Mouse (Mus musculus): ENCODE data around the gene Hist1h2bg. TPM values are rescaled to one million over a fixed set of nuclear protein-coding genes. Genes with fewer than 3 reads are reported as not detected.
A peak's percentile ranks its signal among the peaks of the same experiment; 100 is the strongest.

The Hist1h2bg gene
- polyA plus RNA-seq, 1 experiment from 2014 or later: 3.7 TPM

DNA sequence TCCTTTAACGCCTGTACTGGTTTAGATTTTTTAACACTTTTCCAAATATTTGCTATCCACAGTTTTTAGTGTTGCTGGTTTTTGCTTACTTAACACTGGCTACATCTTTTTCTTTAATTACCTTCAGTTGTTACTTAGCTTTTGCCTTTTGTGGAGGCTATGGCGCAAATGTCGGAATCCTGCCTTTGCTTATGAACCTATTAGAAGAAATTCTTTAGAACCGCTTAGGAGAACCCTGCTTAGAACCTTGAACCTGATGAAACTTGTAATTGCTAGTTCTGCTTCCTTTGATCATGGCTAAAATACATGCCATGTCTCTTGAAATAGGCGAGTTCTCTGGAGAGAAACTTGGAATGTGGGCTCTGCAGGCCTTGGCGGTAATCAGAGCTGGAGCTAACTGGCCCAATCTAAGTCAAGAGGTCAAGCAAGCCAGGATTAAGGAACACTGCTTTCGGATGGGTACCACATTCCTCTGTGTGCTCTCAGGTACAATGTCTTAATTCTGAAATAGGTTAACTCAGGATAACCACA is 5.2 kb downstream of the Hist1h2bg start:
- Histone ChIP-seq H3K4me2 (ENCODE audit: low read length) (peak overlapping the region; percentile 70), H3K9me3 (ENCODE audit: control insufficient read depth, low read length) (no peaks in the 10 kb centered on the region), H3K9ac (ENCODE audit: low read length) (peak overlapping the region; percentile 79), H3K27me3 (ENCODE audit: control insufficient read depth, insufficient read depth, low read length) (no peaks in the 10 kb centered on the region), H3K36me3 (ENCODE audit: control insufficient read depth, insufficient read depth, low read length) (no peaks in the 10 kb centered on the region), H3K4me1 (ENCODE audit: control insufficient read depth in 2 of 2, insufficient read depth in 2 of 2, low read length in 2 of 2) (peaks cover 3 to 18% of the 10 kb centered on the region in 2 experiments; a peak in 3 of 4 replicates), H3K27ac (replicated peaks in 1 of 2; ENCODE audit: control insufficient read depth in 1 of 2, insufficient read depth in 1 of 2, low read depth in 2 of 2, low read length in 2 of 2) (peak overlapping the region; percentile 61 to 67), H3K4me3 (ENCODE audit: control insufficient read depth in 1 of 2, insufficient read depth in 1 of 2, low read depth in 1 of 2, low read length in 2 of 2) (peak overlapping the region; percentile 18 to 44)
- ATAC-seq (ENCODE audit: insufficient number of reproducible peaks, insufficient read depth, low FRiP score, low read depth): no peak
- WGBS: 26% methylated on average over 7 of the region's 7 CpGs

GRCm38 (mm10) chr13:23576906-23577639 is 5.9 kb downstream of the Hist1h2bg start:
- Histone ChIP-seq H3K4me1 (ENCODE audit: control insufficient read depth in 2 of 2, insufficient read depth in 2 of 2, low read length in 2 of 2) (peaks cover 3 to 21% of the 10 kb centered on the region in 2 experiments), H3K4me2 (ENCODE audit: low read length) (peak overlapping the region; percentile 70), H3K4me3 (ENCODE audit: control insufficient read depth in 1 of 2, insufficient read depth in 1 of 2, low read depth in 1 of 2, low read length in 2 of 2) (peak overlapping the region in 1 of 2 experiments; percentile 44; a peak in 2 of 4 replicates), H3K27me3 (ENCODE audit: control insufficient read depth, insufficient read depth, low read length) (no peaks in the 10 kb centered on the region), H3K9me3 (ENCODE audit: control insufficient read depth, low read length) (no peaks in the 10 kb centered on the region), H3K27ac (replicated peaks in 1 of 2; ENCODE audit: control insufficient read depth in 1 of 2, insufficient read depth in 1 of 2, low read depth in 2 of 2, low read length in 2 of 2) (peak overlapping the region; percentile 61 to 67; a peak in 3 of 4 replicates), H3K9ac (ENCODE audit: low read length) (peak overlapping the region; percentile 79), H3K36me3 (ENCODE audit: control insufficient read depth, insufficient read depth, low read length) (no peaks in the 10 kb centered on the region)
- 64% methylated on average over 6 of the region's 6 CpGs for WGBS
- no peak for ATAC-seq (ENCODE audit: insufficient number of reproducible peaks, insufficient read depth, low FRiP score, low read depth)

DNA sequence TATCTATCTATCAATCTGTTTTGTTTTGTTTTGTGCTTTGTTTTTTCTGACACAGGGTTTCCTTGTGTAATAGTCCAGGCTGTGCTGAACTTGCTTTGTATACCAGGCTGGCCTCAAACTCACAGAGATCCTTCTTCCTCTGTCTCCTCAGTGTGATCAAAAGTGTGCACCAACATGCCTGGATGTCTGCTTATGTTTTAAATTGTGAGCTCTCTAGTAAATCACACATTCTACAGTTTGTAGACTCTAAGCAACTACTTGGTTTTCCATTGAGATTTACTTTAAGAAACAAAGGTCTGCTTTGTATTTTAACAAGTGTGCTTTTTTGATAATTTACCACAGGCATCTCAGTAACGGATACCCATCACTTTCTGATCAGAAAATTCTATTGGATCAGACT is 6.6 kb downstream of the Hist1h2bg start:
- 86% methylated on average over 1 of the region's 1 CpGs for WGBS
- peaks cover 3 to 24% of the 10 kb centered on the region in 2 experiments for H3K4me1 ChIP-seq (ENCODE audit: control insufficient read depth in 2 of 2, insufficient read depth in 2 of 2, low read length in 2 of 2)
- H3K9ac ChIP-seq (ENCODE audit: low read length): no peak overlapping the region
- H3K27me3 ChIP-seq (ENCODE audit: control insufficient read depth, insufficient read depth, low read length): no peaks in the 10 kb centered on the region
- no peaks in the 10 kb centered on the region for H3K36me3 ChIP-seq (ENCODE audit: control insufficient read depth, insufficient read depth, low read length)
- no peaks in the 10 kb centered on the region for H3K9me3 ChIP-seq (ENCODE audit: control insufficient read depth, low read length)
- H3K27ac ChIP-seq (replicated peaks in 1 of 2; ENCODE audit: control insufficient read depth in 1 of 2, insufficient read depth in 1 of 2, low read depth in 2 of 2, low read length in 2 of 2): no peak overlapping the region
- no peak for ATAC-seq (ENCODE audit: insufficient number of reproducible peaks, insufficient read depth, low FRiP score, low read depth)
- H3K4me2 ChIP-seq (ENCODE audit: low read length): no peak overlapping the region
- no peak overlapping the region for H3K4me3 ChIP-seq (ENCODE audit: control insufficient read depth in 1 of 2, insufficient read depth in 1 of 2, low read depth in 1 of 2, low read length in 2 of 2)

GRCm38 (mm10) chr13:23581408-23582218 is 10.4 kb downstream of the Hist1h2bg start, which contains the start of gene Hist1h4d:
Gene Hist1h4d (plus strand): TSS chr13:23581598.
- Histone ChIP-seq H3K27ac (replicated peaks in 1 of 2; ENCODE audit: control insufficient read depth in 1 of 2, insufficient read depth in 1 of 2, low read depth in 2 of 2, low read length in 2 of 2) (peak within 1 kb of the TSS; percentile 78 to 79), H3K4me2 (ENCODE audit: low read length) (peak within 1 kb of the TSS; percentile 85), H3K36me3 (ENCODE audit: control insufficient read depth, insufficient read depth, low read length) (no peaks in the 10 kb centered on the region), H3K4me3 (ENCODE audit: control insufficient read depth in 1 of 2, insufficient read depth in 1 of 2, low read depth in 1 of 2, low read length in 2 of 2) (peak within 1 kb of the TSS; percentile 50 to 58), H3K9me3 (ENCODE audit: control insufficient read depth, low read length) (no peaks in the 10 kb centered on the region), H3K4me1 (ENCODE audit: control insufficient read depth in 2 of 2, insufficient read depth in 2 of 2, low read length in 2 of 2) (peaks cover 4 to 19% of the 10 kb centered on the region in 2 experiments), H3K9ac (ENCODE audit: low read length) (peak within 1 kb of the TSS; percentile 82), H3K27me3 (ENCODE audit: control insufficient read depth, insufficient read depth, low read length) (no peaks in the 10 kb centered on the region)
- ATAC-seq (ENCODE audit: insufficient number of reproducible peaks, insufficient read depth, low FRiP score, low read depth): peak; percentile 80
- WGBS: under 1% methylated on average over 42 of the region's 43 CpGs

DNA sequence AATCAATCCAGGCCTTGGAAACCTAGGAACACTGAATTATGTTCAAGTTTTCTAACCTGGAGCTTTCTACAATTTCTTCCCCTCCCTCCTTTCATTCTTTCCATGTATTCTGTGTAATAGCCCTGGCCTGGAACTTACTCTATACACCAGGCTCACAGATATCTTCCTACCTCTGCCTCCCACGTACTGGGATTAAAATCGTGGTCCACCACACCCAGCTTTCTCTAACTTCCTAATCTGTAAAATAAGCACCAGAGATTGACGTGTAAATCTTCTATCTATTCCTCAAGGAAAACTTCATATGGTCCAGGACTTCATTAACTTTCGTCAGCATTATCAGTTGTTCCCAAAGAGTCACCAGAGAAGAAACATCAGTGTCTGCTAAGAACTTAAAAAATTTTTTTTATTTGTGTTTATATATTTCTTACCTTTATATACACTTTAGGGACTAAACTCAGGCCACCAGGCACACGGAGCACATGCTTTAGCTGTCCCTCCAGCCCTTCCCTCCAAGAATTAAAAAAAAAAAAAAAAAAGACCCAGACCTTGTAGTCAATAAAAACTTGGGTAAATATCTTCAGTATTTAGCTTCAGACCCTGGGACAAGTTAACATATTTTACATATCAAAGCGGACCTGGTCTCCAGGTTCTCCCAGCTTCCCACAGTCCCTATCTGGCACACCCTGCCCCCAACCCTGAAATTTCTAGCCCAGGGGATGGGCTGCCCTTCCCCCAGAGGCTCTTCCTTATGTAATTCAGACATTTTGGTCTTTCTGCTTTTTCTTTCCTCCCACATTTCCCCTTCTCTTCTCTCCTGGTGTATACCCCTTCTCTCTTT is 11.2 kb downstream of the Hist1h2bg start:
- peaks cover 5 to 15% of the 10 kb centered on the region in 2 experiments for H3K4me1 ChIP-seq (ENCODE audit: control insufficient read depth in 2 of 2, insufficient read depth in 2 of 2, low read length in 2 of 2)
- ATAC-seq (ENCODE audit: insufficient number of reproducible peaks, insufficient read depth, low FRiP score, low read depth): no peak
- H3K9me3 ChIP-seq (ENCODE audit: control insufficient read depth, low read length): no peaks in the 10 kb centered on the region
- H3K27me3 ChIP-seq (ENCODE audit: control insufficient read depth, insufficient read depth, low read length): no peaks in the 10 kb centered on the region
- H3K4me3 ChIP-seq (ENCODE audit: control insufficient read depth in 1 of 2, insufficient read depth in 1 of 2, low read depth in 1 of 2, low read length in 2 of 2): peak overlapping the region; percentile 50 to 58; a peak in 3 of 4 replicates
- peak overlapping the region; percentile 82 for H3K9ac ChIP-seq (ENCODE audit: low read length)
- peak overlapping the region; percentile 78 to 79 for H3K27ac ChIP-seq (replicated peaks in 1 of 2; ENCODE audit: control insufficient read depth in 1 of 2, insufficient read depth in 1 of 2, low read depth in 2 of 2, low read length in 2 of 2)
- 20% methylated on average over 6 of the region's 6 CpGs for WGBS
- H3K36me3 ChIP-seq (ENCODE audit: control insufficient read depth, insufficient read depth, low read length): no peaks in the 10 kb centered on the region
- H3K4me2 ChIP-seq (ENCODE audit: low read length): peak overlapping the region; percentile 85

DNA sequence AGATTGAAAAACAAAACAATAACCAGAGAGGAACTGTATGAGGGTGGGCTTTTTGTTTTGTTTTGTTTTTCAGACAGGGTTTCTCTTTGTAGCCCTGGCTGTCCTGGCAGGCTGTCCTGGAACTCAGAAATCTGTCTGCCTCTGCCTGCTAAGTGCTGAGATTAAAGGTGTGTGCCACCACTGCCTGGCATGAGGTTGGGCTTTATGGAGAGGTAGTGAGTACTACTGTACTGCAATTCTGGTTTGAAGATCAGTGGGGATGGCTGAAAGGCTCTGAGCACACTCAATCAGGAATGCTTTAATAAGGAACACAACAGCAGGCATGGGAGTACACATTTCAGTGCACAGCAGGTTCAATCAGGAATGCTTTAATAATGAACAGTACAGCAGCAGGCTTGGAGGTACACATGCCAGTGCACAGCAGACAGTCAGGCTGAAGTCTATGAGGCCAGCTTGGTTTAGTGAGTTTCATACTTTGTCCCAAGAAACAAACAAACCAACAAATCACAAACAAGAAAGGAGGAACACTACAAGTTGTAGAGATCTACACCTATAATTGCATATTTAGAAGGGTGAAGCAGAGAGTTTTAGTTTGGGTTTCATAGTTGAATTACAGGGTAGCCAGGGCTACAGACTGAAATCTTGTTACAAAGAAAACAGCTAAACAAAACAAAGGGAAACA is 12.3 kb downstream of the Hist1h2bg start:
- H3K4me2 ChIP-seq (ENCODE audit: low read length): no peak overlapping the region; the same call in 1 of the 2 replicates
- no peak overlapping the region for H3K9ac ChIP-seq (ENCODE audit: low read length)
- no peaks in the 10 kb centered on the region for H3K9me3 ChIP-seq (ENCODE audit: control insufficient read depth, low read length)
- no peaks in the 10 kb centered on the region for H3K27me3 ChIP-seq (ENCODE audit: control insufficient read depth, insufficient read depth, low read length)
- H3K4me3 ChIP-seq (ENCODE audit: control insufficient read depth in 1 of 2, insufficient read depth in 1 of 2, low read depth in 1 of 2, low read length in 2 of 2): no peak overlapping the region
- no peak for ATAC-seq (ENCODE audit: insufficient number of reproducible peaks, insufficient read depth, low FRiP score, low read depth)
- peak overlapping the region; percentile 22 to 35 for H3K27ac ChIP-seq (replicated peaks in 1 of 2; ENCODE audit: control insufficient read depth in 1 of 2, insufficient read depth in 1 of 2, low read depth in 2 of 2, low read length in 2 of 2)
- no peaks in the 10 kb centered on the region for H3K36me3 ChIP-seq (ENCODE audit: control insufficient read depth, insufficient read depth, low read length)
- H3K4me1 ChIP-seq (ENCODE audit: control insufficient read depth in 2 of 2, insufficient read depth in 2 of 2, low read length in 2 of 2): peaks cover 5 to 15% of the 10 kb centered on the region in 2 experiments

All from heart, embryonic 14.5 days (tissue).